Mouse (Mus musculus) cerebellum, postnatal 4 days (tissue): ENCODE results near the gene Aars.
"Not testable (repeated sequence)": the region's sequence is repeated elsewhere in the genome, so short reads cannot be mapped to it uniquely, and the experiment has no call there.

Experiments used
- DNase-seq, 2 experiments: peaks; one replicate each; pipeline ENCODE4 v3.0.0; 2022; ENCODE audit warnings: low spot score in 2 of 2, mixed read lengths in 1 of 2

The Aars gene

GRCm38 (mm10) chr8:111053827-111054518 is 21.0 kb downstream of the Aars start:
- no peak for DNase-seq

- DNase-seq = no peak
Measured at GRCm38 (mm10) chr8:111055031-111055634, 22.2 kb downstream of the Aars start.

DNA sequence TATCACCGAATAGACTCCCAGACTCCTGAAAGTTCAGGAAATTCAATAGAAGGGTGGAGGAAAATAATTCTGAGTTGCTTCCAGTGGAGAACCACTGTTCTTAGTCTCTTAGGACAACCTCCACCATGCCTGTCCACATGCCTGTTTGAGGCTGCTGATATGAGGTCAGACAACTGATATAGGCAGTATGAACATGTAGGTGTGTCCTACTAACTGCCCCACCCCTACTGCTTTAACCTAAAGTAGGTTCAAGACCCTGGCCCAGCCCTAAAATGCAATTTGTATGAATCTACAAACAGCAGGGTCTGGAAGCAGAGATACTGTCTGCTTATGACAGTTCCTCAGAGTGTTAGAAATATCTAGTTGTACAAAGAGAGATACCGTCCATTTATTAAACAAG is 22.7 kb downstream of the Aars start:
- DNase-seq = no peak

DNA sequence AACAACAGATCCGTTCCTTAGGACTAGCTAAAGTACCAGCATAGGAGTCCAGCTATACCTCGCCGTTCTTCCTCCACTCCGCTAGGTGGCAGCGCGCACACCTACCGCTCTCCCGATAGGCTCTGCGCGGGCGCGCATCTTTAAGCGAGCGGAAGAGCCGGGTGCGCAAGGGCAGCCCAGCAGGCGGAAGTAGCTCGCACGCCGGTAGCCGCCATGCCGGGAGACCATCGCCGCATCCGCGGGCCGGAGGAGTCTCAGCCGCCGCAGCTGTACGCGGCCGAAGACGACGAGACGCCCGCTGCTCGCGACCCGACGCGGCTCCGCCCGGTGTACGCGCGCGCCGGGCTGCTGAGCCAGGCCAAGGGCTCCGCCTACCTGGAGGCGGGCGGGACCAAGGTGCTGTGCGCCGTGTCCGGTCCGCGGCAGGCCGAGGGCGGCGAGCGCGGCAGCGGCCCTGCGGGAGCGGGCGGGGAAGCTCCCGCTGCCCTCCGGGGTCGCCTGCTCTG is 23.3 kb downstream of the Aars start, which contains the start of gene Exosc6:
Gene Exosc6, plus strand, starts transcription at position 182 of the 506 bp plus-strand sequence.
- DNase-seq = peak; percentile 75 to 91

DNA sequence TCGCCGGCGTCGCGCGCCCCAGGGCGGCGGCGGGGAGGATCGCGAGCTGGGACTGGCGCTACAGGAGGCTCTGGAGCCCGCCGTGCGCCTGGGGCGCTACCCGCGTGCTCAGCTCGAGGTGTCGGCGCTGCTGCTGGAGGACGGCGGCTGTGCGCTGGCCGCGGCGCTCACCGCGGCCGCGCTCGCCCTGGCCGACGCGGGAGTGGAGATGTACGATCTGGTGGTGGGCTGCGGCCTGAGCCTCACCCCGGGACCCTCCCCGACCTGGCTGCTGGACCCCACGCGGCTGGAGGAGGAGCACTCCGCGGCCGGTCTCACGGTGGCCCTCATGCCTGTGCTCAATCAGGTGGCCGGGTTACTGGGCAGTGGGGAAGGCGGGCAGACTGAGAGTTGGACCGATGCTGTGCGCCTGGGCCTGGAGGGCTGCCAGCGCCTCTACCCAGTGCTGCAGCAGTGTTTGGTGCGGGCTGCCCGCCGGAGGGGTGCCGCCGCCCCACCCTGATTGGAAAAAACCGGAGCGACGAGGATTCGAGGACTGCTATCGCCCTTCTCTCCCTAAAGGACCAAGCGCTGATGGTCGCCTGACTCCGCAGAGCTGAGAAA is 23.8 kb downstream of the Aars start:
- peak in 1 of 2 experiments; percentile 38 for DNase-seq

GRCm38 (mm10) chr8:111058946-111059572 is 26.1 kb downstream of the Aars start:
- no peak for DNase-seq

DNA sequence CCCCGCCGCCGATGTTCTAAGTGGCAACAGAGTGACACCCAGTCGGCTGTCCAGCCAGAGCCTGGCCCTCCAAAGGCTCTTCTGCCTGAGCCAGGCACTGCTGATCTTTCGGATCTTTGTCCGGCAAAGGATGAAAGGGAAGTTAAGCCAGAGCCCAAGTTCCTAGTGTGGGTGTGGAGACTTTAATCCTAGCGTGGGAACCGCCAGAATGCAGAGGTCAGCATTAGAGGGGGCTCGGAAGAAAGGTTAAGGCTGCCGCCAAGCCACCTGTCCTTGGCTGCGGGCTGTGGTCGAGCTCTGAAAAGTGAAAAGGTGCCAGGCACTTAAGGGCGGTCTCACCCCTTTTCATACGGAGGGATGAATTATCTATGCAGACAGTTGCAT is 28.7 kb downstream of the Aars start:
- peak in 1 of 2 experiments; percentile 11 for DNase-seq

DNA sequence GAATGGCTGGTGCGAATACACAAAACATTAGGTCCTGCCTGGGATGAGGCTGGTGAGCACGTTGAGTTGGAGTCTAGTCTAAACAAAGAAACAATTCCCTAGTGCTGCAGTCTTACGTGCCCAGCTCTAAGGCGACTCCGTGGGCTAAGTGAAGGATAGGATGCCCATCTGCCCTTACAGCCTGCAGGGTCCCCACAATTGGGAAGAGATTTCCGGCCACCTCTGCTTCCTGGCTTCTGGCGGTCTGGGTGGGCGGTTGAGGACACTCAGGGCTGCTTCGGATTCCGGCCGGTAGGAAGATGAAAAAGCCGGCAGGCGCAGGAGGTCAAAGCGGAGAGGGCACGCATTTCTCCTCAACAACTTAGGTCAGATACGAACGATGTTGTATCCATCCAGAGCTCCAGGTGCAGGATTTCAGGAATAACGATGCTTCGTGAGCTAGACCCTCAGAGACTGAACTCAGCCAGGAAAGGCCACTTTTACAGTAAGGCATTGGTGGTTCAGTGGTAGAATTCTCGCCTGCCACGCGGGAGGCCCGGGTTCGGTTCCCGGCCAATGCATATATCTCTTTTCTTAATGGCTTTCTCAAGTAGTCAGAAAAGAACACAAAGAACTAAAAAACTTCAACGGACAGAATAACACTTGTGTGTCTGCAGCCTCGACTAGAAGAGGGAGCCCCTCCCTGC is 29.3 kb downstream of the Aars start:
- peak; percentile 88 to 95 for DNase-seq

DNA sequence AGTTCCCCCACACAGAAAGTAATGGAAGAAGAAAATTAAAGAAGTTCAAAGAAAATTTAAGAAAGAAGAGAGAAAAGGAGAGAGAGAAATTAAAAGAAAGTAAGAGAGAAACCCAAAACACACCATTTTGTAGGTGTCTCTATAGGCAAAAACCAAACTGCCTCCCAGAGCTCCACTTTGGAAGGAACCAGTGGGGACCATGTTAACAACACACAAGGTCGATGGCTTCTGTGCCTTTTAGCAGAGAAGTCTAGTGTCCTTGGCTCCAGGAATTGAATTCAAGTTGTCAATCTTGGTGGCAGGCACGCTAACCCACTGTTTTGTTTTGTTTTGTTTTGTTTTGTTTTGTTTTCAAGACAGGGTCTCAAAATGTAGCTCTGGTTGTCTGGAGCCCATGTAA is 29.9 kb downstream of the Aars start:
- DNase-seq = no peak

DNA sequence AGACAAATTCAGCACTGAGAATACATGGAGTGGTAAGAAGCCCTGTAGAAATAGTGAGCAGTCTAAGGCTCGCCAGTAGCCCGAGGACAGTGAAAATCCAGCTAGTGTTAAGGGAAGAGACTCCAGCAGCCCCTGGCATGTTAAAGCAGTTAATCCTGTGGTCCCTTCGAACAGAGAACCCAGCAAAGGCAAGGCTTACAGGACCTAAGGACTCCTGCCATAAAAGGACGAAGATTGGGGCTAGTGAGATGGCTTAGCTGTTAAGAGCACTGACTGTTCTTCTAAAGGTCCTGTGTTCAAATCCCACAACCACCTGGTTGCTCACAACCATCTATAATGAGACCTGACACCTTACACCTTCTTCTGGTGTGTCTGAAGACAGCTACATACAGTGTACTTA is 33.4 kb downstream of the Aars start:
- DNase-seq = no peak

DNA sequence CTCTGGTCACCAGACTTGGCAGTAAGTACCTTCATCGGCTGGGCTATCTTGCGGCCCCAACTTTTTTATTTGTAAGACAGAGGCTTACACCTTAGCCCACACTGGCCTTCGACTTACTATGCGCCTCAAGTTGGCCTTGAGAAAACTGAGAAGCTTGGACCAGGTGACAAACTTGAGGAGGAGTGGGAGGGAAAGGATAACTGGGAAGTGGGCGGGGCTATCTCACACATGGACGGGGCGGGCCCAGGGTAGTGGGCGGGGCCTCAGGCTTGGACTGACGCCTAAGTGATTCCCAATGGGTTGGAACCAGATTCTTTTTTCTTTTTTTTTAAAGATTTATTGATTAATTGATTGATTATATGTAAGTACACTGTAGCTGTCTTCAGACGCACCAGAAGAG is 34.5 kb downstream of the Aars start:
- no peak for DNase-seq

- not testable (repeated sequence) for DNase-seq
Measured at GRCm38 (mm10) chr8:111068660-111069059, 35.7 kb downstream of the Aars start.

- DNase-seq = no peak
Measured at GRCm38 (mm10) chr8:111075926-111076325, 43.0 kb downstream of the Aars start.

DNA sequence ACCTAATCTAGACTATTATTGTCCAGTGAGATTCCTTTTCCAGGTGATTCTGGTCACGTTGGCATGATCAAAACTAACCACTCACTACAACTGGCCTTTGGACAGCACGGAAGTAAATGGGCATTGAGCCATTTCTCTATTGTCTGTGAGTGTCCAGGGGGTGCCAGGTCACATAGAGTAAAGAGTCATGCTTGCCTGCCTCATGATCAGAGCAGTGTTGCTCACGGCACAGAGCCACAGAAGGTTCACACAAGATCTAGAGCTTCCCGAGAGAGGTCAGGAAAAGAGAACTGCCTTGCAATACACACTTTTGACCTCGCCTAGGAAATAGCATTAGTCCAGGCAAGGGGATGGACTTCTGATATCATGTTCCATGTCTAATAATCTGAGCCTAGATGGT is 46.5 kb downstream of the Aars start:
- no peak for DNase-seq

DNA sequence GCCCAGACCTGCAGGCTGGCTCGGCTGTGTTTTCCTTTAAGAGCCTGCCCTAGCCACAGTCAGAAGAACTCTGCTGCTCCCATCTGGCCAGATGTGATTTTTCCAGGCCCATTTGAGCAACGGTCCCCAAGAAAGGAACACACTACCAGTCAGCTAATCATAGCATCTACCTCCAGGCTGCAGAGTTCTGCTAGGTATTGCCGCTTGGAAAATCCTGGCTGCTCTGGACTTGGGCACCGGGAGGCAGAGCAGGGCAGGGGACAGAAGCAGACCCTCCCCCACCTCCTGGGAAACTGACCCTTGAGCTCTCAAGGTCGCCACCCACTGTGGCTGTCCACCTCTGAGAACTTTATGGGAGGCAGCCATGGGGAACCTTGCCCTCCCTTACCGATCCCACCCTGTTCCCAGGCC is 46.9 kb downstream of the Aars start:
- no peak for DNase-seq

DNA sequence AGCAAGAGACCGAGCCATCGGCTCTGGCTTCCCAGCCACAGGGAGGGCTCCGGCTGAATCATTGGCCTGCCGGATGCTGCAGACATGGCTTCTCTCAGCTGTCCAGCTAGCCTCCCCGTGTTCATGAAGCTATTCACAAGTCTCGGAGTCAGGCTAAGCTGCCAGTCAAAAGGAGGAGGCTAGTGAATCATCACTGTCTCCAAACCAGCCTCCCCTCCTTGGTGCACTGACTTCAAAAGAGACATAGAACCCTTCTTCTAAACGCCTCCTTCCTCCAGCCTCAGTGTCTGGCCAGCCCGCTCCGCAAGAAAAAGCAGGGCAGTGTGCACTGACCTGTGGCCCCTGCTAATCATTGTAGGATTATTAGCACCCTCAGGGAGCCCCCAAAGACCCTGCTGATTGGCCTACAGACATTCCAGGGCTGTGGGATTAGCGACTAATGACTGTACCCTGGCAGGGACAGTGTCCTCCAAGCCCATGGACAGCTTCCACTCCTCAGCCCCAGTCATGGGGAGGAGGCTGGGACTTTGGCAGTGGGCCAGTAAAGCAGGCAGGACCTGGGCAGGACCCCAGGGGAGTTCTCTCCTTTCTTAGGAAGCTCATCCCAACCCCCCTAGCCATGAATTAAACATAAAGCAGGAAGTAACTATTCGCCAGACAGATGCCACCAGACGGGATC is 48.8 kb downstream of the Aars start:
- DNase-seq = no peak

- not testable (repeated sequence) for DNase-seq
Measured at GRCm38 (mm10) chr8:111083936-111084335, 51.0 kb downstream of the Aars start.

GRCm38 (mm10) chr8:111090126-111090525 is 57.2 kb downstream of the Aars start:
- DNase-seq = peak; percentile 59 to 73

- DNase-seq = no peak
Measured at GRCm38 (mm10) chr8:111091706-111092105, 58.8 kb downstream of the Aars start.

GRCm38 (mm10) chr8:111092326-111092725 is 59.4 kb downstream of the Aars start, which contains the start of gene Clec18a:
TSS of gene Clec18a (minus strand) at chr8:111092426.
- not testable (repeated sequence) for DNase-seq
